Mouse (Mus musculus) hindbrain, embryonic 13.5 days (tissue): ENCODE measurements around the gene Asxl1. TPM values are rescaled to one million over a fixed set of nuclear protein-coding genes. Genes with fewer than 3 reads are reported as not detected.

ENCODE experiments used
- ATAC-seq: fragments of 200-750 bp; cut with Nextera tagmentation; 2 replicates; pipeline ENCODE4 v1.8.0; 2017; ENCODE audit warnings: moderate TSS enrichment; ENCODE audit not compliant: low FRiP score
- H3K27ac ChIP-seq: fragments of 300-500 bp; sonication (generic); 2 replicates; pipeline ENCODE4 v1.5.1; 2015; ENCODE audit warnings: inconsistent platforms, mild to moderate bottlenecking, moderate library complexity
- H3K27me3 ChIP-seq: fragments of 300-500 bp; sonication (generic); 2 replicates; pipeline ENCODE4 v1.6.1; 2015; ENCODE audit warnings: mild to moderate bottlenecking, inconsistent platforms
- H3K36me3 ChIP-seq: fragments of 300-500 bp; sonication (generic); 2 replicates; pipeline ENCODE4 v1.6.1; 2015; ENCODE audit warnings: mild to moderate bottlenecking, inconsistent platforms
- H3K4me1 ChIP-seq: fragments of 300-500 bp; sonication (generic); replicated peaks from 2 replicates; pipeline ENCODE4 v1.6.1; 2015; ENCODE audit warnings: inconsistent platforms
- H3K4me2 ChIP-seq: fragments of 300-500 bp; sonication (generic); 2 replicates; pipeline ENCODE4 v1.6.1; 2015; ENCODE audit warnings: inconsistent platforms, mild to moderate bottlenecking, moderate library complexity
- H3K4me3 ChIP-seq: fragments of 300-500 bp; sonication (generic); 2 replicates; pipeline ENCODE4 v1.5.1; 2015; ENCODE audit warnings: mild to moderate bottlenecking, inconsistent platforms
- H3K9ac ChIP-seq: fragments of 300-500 bp; sonication (generic); 2 replicates; pipeline ENCODE4 v1.6.1; 2015; ENCODE audit warnings: mild to moderate bottlenecking, inconsistent platforms
- H3K9me3 ChIP-seq: fragments of 300-500 bp; sonication (generic); 2 replicates; pipeline ENCODE4 v1.6.1; 2016; ENCODE audit warnings: inconsistent platforms
- WGBS: fragments of 180-500 bp; shearing (Covaris S2); methylation state at CpG from one replicate; pipeline ENCODE4 v1.1.7; 2015; 5-methylcytosine and 5-hydroxymethylcytosine counted together
- polyA plus RNA-seq: library from polyadenylated mRNA; unstranded; fragments of >200 nt; fragmentation: Nextera tagmentation; extraction: Ambion mirVana; gene quantifications from 2 replicates; pipeline ENCODE4 v1.2.1, GENCODE M21; 2015

Asxl1 gene
- polyA plus RNA-seq, 1 experiment from 2014 or later: 10.2 TPM

GRCm38 (mm10) chr2:153448519-153448918, 102.9 kb downstream of the Asxl1 start:
- 89% methylated on average over 6 of the region's 6 CpGs for WGBS
- no peaks in the 10 kb centered on the region for H3K36me3 ChIP-seq

More at GRCm38 (mm10) chr2:153448519-153448918, 102.9 kb downstream of the Asxl1 start:
- Histone ChIP-seq H3K4me3 (no peak overlapping the region), H3K4me2 (no peak overlapping the region), H3K9ac (no peak overlapping the region), H3K9me3 (no peaks in the 10 kb centered on the region), H3K27me3 (no peaks in the 10 kb centered on the region), H3K4me1 (peaks cover 11% of the 10 kb centered on the region), H3K27ac (no peak overlapping the region)
- no peak for ATAC-seq

Other genes starting within 250 kb of the Asxl1 start
- 1.7 and 2.2 TPM in 2 replicates for gene Hck, start 237.4 kb upstream of the Asxl1 start, polyA plus RNA-seq
- gene Tm9sf4, start 184.5 kb upstream of the Asxl1 start, polyA plus RNA-seq: 77.2 and 79.3 TPM in 2 replicates
- gene Tspyl3, start 120.4 kb upstream of the Asxl1 start, polyA plus RNA-seq: 25.7 and 28.6 TPM in 2 replicates
- 7.2 and 8.1 TPM in 2 replicates for gene Plagl2, start 104.4 kb upstream of the Asxl1 start, polyA plus RNA-seq
- 5.5 and 6.3 TPM in 2 replicates for gene Pofut1, start 104.3 kb upstream of the Asxl1 start, polyA plus RNA-seq
- 16.2 and 16.9 TPM in 2 replicates for gene Kif3b, start 54.4 kb upstream of the Asxl1 start, polyA plus RNA-seq
- not detected in 2 replicates for gene 4930404H24Rik, start 147.0 kb downstream of the Asxl1 start, polyA plus RNA-seq
- gene Nol4l, start 184.1 kb downstream of the Asxl1 start, polyA plus RNA-seq: 42.4 and 43.8 TPM in 2 replicates